Mouse (Mus musculus) megakaryocyte, embryonic 14.5 days (primary cell): ENCODE results near the gene Wdr17. TPM values are rescaled to one million over a fixed set of nuclear protein-coding genes. Genes with fewer than 3 reads are reported as not detected.
"Not testable (repeated sequence)": the region's sequence is repeated elsewhere in the genome, so short reads cannot be mapped to it uniquely, and the experiment has no call there.

Experiments used
- H3K27me3 ChIP-seq: replicated peaks from 2 replicates; pipeline ENCODE3; 2012; ENCODE audit warnings: inconsistent platforms
- H3K36me3 ChIP-seq: replicated peaks from 2 replicates; pipeline ENCODE3; 2012; ENCODE audit warnings: low read length, inconsistent platforms, mixed read lengths
- H3K4me1 ChIP-seq: 2 replicates; pipeline ENCODE4 v1.6.1; 2012; ENCODE audit warnings: inconsistent platforms
- H3K4me3 ChIP-seq: replicated peaks from 2 replicates; pipeline ENCODE3; 2012; ENCODE audit warnings: moderate library complexity, mild to moderate bottlenecking, inconsistent platforms
- H3K9me3 ChIP-seq: 2 replicates; pipeline ENCODE4 v1.6.1; 2012; ENCODE audit warnings: inconsistent platforms
- FLI1 ChIP-seq: IDR thresholded peaks from 2 replicates; pipeline ENCODE4 v1.6.1; 2012; ENCODE audit warnings: low read length, inconsistent platforms, mixed read lengths
- GATA1 ChIP-seq: IDR thresholded peaks from 3 replicates; pipeline ENCODE4 v1.6.1; 2012; ENCODE audit warnings: mixed read lengths, low read length, inconsistent platforms, borderline replicate concordance
- polyA plus RNA-seq: library from polyadenylated mRNA; stranded (reverse); fragments of >175 nt; gene quantifications from 2 replicates; pipeline ENCODE4 v1.2.3, GENCODE M21; 2012; ENCODE audit warnings: low replicate concordance; ENCODE audit not compliant: insufficient read depth

Wdr17 gene
- polyA plus RNA-seq, 1 experiment = not detected

DNA sequence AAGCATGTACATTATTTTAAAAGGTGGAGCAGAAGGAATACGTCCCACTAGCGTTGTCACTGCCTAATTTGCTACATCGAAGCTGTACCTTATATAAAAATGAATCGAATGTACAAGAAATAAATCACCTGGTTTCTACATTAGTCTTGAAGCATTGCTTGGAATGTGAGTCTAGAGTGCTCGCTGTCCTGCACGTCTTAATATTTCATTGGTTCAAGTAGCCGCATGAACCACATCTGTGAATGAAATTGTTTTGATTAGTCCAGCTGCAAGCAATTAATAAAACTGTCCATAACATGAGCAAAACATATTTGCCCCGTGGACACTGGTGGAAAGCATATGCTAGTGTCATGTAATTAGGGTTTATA, 162.3 kb downstream of the Wdr17 start:
- H3K9me3 ChIP-seq = 0 out of 2 replicates have a peak, but pooled peaks cover 3% of the 10 kb centered on the region
- no peak for TF ChIP-seq FLI1
- peak overlapping the region; percentile 84 for H3K4me3 ChIP-seq
- peaks cover 7% of the 10 kb centered on the region for H3K27me3 ChIP-seq
- H3K36me3 ChIP-seq = no peaks in the 10 kb centered on the region
- peaks cover 6% of the 10 kb centered on the region for H3K4me1 ChIP-seq

DNA sequence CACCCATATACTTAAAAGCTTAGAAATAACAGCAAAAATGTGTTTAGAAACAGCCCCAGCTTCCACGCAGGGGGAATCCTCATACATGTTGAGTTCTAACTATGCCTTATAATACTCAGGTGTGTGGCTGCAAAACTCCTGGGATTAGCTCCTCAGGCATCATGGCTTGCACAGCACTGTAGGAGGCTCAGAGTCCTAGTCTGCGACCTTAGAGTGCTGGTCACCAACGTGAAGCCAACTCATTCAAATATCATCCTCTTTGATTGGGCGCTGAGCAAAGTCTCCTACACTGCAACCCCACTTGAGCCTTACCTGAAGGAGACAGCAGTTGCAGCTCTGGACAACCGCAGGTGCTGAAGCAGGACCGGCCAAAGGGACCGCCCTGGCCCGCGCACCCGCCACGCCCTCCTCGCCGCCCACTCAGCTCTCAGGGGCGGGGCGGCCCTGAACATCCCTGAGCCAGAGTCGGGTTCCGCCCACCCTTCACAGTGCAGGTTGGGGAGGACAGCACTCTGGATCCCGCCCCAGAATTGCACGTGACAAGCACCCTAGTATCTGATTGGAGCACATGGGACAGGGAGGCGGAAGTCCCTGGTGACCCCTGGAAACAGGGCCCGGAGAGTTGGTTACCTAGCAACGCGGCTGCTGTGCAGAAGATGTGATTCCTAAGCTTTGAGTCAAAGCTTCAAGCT, 162.9 kb downstream of the Wdr17 start:
- no peaks in the 10 kb centered on the region for H3K36me3 ChIP-seq
- peak overlapping the region; percentile 84 for H3K4me3 ChIP-seq
- no peak for TF ChIP-seq GATA1
- no peak for TF ChIP-seq FLI1
- H3K4me1 ChIP-seq = peaks cover 6% of the 10 kb centered on the region
- H3K27me3 ChIP-seq = peaks cover 7% of the 10 kb centered on the region
- 0 out of 2 replicates have a peak, but pooled peaks cover 3% of the 10 kb centered on the region for H3K9me3 ChIP-seq

DNA sequence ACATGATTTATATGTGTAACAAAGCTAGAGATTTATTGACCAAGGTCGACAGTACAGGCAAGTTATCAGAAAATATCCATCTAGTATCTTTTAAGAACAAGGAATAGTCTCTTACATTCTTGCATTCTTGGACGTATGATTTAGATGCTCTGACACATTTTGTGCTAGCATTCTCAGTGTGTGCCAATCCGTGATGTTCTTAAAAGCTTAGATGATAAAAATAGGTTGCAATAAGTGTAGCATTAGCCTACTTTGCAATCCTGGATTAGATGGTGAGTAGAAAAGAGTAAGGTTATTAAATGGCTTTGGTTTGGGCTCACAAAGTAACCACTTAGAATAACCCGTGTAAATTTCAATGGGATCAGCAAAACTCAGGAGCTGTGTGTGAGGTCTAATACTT, 168.5 kb downstream of the Wdr17 start:
- no peaks in the 10 kb centered on the region for H3K27me3 ChIP-seq
- no peaks in the 10 kb centered on the region for H3K4me1 ChIP-seq
- H3K9me3 ChIP-seq = no peaks in the 10 kb centered on the region
- no peak overlapping the region for H3K4me3 ChIP-seq
- H3K36me3 ChIP-seq = no peaks in the 10 kb centered on the region
- TF ChIP-seq FLI1 (no peak), GATA1 (no peak)

DNA sequence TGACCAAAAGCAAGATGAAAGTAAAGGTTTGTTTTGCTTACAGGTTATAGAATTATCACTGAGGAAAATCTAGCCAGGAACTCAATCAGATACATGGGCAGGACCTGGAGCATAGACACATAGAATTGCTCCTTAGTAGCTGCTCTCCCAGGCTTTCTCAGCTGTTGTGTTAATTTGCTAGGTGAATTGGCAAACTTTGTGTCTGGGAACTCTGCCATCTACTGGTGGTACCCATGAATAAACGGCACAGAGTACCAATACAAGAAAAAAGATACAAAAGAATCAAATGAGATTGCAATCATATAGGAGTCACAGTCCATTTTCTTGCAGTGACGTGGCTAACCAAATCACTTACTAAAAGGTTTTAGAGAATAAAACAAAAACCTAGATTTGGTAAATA, 181.2 kb downstream of the Wdr17 start:
- TF ChIP-seq GATA1 (no peak), FLI1 (no peak)
- Histone ChIP-seq H3K4me3 (no peak overlapping the region), H3K9me3 (no peaks in the 10 kb centered on the region), H3K4me1 (no peaks in the 10 kb centered on the region), H3K27me3 (no peaks in the 10 kb centered on the region), H3K36me3 (no peaks in the 10 kb centered on the region)

DNA sequence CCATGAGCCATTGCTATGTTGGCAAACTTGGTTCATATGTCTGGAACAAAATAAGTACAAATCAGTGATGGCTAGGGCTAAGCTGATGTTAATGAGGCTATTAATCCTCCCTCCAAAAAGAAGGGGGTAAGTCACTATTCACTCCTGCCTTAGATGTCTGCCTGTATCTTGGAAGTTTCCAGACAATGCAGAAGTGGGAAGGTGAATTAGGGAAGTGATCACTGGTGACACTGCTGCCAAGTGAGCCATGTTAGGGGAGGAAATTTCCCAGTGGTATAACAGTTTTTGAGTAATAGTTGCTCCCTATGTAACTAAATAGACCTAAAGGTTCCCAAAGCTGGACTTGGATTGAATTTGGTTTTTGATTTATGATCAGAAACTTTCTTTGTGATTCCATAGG, 215.2 kb downstream of the Wdr17 start:
- Histone ChIP-seq H3K27me3 (no peaks in the 10 kb centered on the region), H3K9me3 (no peaks in the 10 kb centered on the region), H3K4me3 (no peak overlapping the region), H3K4me1 (no peaks in the 10 kb centered on the region), H3K36me3 (no peaks in the 10 kb centered on the region)
- TF ChIP-seq GATA1 (no peak), FLI1 (no peak)

DNA sequence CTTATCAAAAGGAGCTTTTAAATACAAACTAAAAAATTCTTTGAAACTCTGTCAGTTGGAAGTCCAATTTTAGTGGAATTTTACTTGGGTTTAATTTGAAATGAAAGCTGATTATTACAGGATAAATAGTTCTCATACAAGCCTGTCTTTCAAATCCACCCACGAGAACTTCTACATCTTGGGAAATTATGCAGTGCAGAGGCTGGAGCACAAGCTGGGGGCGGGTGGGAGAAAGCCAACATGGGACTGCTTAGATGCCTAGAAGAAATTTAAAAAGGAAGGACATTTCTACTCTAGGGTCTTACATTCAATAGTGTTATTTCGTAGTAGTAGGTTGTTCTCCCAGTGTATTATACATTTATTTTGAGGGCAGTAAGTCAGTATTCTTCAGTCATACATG, 219.2 kb downstream of the Wdr17 start:
- TF ChIP-seq FLI1 (no peak), GATA1 (no peak)
- H3K27me3 ChIP-seq = no peaks in the 10 kb centered on the region
- peaks cover 5% of the 10 kb centered on the region; the same call in 1 of the 2 replicates for H3K4me1 ChIP-seq
- H3K9me3 ChIP-seq = no peaks in the 10 kb centered on the region
- H3K36me3 ChIP-seq = no peaks in the 10 kb centered on the region
- no peak overlapping the region for H3K4me3 ChIP-seq

DNA sequence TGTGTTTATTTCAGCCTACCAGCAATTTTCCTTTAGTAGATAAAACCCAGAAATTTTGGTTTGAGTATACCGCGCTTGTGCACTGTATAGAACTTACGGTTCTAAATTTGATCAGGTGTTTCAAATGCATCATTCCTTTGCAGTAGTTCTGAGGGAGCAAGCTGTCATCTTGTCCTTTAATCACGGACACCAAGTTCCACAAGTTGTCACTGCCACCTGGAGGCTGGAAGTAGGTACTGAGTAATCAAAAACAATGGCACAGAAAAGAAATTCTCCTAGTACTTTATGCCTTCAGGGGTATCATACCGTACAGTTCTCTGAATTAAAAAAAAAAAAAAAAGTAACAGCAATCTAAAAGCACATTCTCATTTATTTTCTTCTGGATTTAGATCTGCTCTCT, 226.3 kb downstream of the Wdr17 start:
- TF ChIP-seq GATA1 = no peak
- TF ChIP-seq FLI1 = no peak
- no peak overlapping the region for H3K4me3 ChIP-seq
- no peaks in the 10 kb centered on the region for H3K36me3 ChIP-seq
- no peaks in the 10 kb centered on the region for H3K9me3 ChIP-seq
- no peaks in the 10 kb centered on the region for H3K27me3 ChIP-seq
- no peaks in the 10 kb centered on the region for H3K4me1 ChIP-seq

- Histone ChIP-seq H3K4me1 (no peaks in the 10 kb centered on the region), H3K36me3 (no peaks in the 10 kb centered on the region), H3K9me3 (no peaks in the 10 kb centered on the region), H3K4me3 (no peak overlapping the region), H3K27me3 (no peaks in the 10 kb centered on the region)
- TF ChIP-seq FLI1 = no peak
- TF ChIP-seq GATA1 = no peak
Observed at GRCm38 (mm10) chr8:54659703-54660102, 227.3 kb downstream of the Wdr17 start.

GRCm38 (mm10) chr8:54638634-54639033, 248.3 kb downstream of the Wdr17 start:
- Histone ChIP-seq H3K4me3 (no peak overlapping the region), H3K27me3 (no peaks in the 10 kb centered on the region), H3K4me1 (peaks cover 10% of the 10 kb centered on the region), H3K9me3 (no peaks in the 10 kb centered on the region), H3K36me3 (no peaks in the 10 kb centered on the region)
- no peak for TF ChIP-seq FLI1

GRCm38 (mm10) chr8:54616710-54617109, 270.3 kb downstream of the Wdr17 start:
- not testable (repeated sequence) for H3K27me3 ChIP-seq, H3K4me3 ChIP-seq, H3K9me3 ChIP-seq, H3K36me3 ChIP-seq, H3K4me1 ChIP-seq

DNA sequence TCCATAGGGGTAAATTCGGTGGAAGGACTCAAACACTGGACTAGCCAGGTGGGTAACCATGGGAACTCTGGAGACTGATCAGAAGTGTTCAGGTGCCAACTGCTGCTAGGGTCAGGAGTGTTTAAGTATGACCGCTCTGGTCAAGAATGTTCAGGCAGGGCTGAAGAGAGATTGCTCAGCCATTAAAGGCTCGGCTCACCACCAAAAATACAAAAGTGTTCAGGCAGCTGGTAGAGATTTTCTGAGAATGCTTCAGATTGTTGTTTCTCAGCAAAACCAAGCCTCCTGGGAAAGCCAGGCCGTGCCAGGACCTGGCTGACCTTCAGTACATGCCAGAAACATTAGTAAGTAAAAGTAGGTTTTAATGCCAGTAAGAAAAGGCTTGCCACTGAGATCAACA, 276.7 kb downstream of the Wdr17 start:
- no peaks in the 10 kb centered on the region for H3K27me3 ChIP-seq
- H3K4me3 ChIP-seq = no peak overlapping the region
- H3K9me3 ChIP-seq = no peaks in the 10 kb centered on the region
- no peaks in the 10 kb centered on the region for H3K36me3 ChIP-seq
- H3K4me1 ChIP-seq = peaks cover 4% of the 10 kb centered on the region; the same call in 1 of the 2 replicates
- no peak for TF ChIP-seq GATA1
- no peak for TF ChIP-seq FLI1
